Mouse (Mus musculus): ENCODE results near the gene Igf1r. TPM values are rescaled to one million over a fixed set of nuclear protein-coding genes. Genes with fewer than 3 reads are reported as not detected.

Igf1r gene
- polyA plus RNA-seq, 1 experiment from 2014 or later: 21.0 TPM

- no peak overlapping the region for H3K27ac ChIP-seq
- H3K4me2 ChIP-seq (replicated peaks): no peak overlapping the region
- H3K36me3 ChIP-seq (replicated peaks; ENCODE audit: control insufficient read depth, insufficient read depth): no peaks in the 10 kb centered on the region
- H3K27me3 ChIP-seq (ENCODE audit: control insufficient read depth, insufficient read depth, low read length): no peaks in the 10 kb centered on the region
- peaks cover 8% of the 10 kb centered on the region; the same call in 1 of the 2 replicates for H3K4me1 ChIP-seq (replicated peaks; ENCODE audit: control insufficient read depth, insufficient read depth, low read length)
- no peak overlapping the region for H3K4me3 ChIP-seq (replicated peaks; ENCODE audit: low read length)
- peak; percentile 59; the same call in 1 of the 2 replicates for ATAC-seq (ENCODE audit: low FRiP score)
- no peaks in the 10 kb centered on the region for H3K9me3 ChIP-seq (ENCODE audit: control insufficient read depth, low read length)
- WGBS: 32% methylated on average over 7 of the region's 7 CpGs
- H3K9ac ChIP-seq: no peak overlapping the region
- peak; percentile 72 for DNase-seq (ENCODE audit: low spot score)
Measured at GRCm38 (mm10) chr7:68070626-68071025, 118.0 kb downstream of the Igf1r start.

- Histone ChIP-seq H3K36me3 (replicated peaks; ENCODE audit: control insufficient read depth, insufficient read depth) (no peaks in the 10 kb centered on the region), H3K9me3 (ENCODE audit: control insufficient read depth, low read length) (no peaks in the 10 kb centered on the region), H3K27me3 (ENCODE audit: control insufficient read depth, insufficient read depth, low read length) (no peaks in the 10 kb centered on the region), H3K4me2 (replicated peaks) (no peak overlapping the region), H3K4me1 (replicated peaks; ENCODE audit: control insufficient read depth, insufficient read depth, low read length) (peaks cover 8% of the 10 kb centered on the region; the same call in 1 of the 2 replicates), H3K27ac (no peak overlapping the region), H3K9ac (no peak overlapping the region), H3K4me3 (replicated peaks; ENCODE audit: low read length) (no peak overlapping the region)
- WGBS: 92% methylated on average over 3 of the region's 3 CpGs
- DNase-seq (ENCODE audit: low spot score) (no peak), ATAC-seq (ENCODE audit: low FRiP score) (no peak)
Measured at GRCm38 (mm10) chr7:68071050-68071449, 118.4 kb downstream of the Igf1r start.

GRCm38 (mm10) chr7:68071749-68072148, 119.1 kb downstream of the Igf1r start:
- Histone ChIP-seq H3K27me3 (ENCODE audit: control insufficient read depth, insufficient read depth, low read length) (no peaks in the 10 kb centered on the region), H3K9me3 (ENCODE audit: control insufficient read depth, low read length) (no peaks in the 10 kb centered on the region), H3K4me3 (replicated peaks; ENCODE audit: low read length) (no peak overlapping the region), H3K36me3 (replicated peaks; ENCODE audit: control insufficient read depth, insufficient read depth) (no peaks in the 10 kb centered on the region), H3K9ac (no peak overlapping the region), H3K4me2 (replicated peaks) (no peak overlapping the region), H3K27ac (no peak overlapping the region), H3K4me1 (replicated peaks; ENCODE audit: control insufficient read depth, insufficient read depth, low read length) (peaks cover 8% of the 10 kb centered on the region; the same call in 1 of the 2 replicates)
- no peak for DNase-seq (ENCODE audit: low spot score)
- ATAC-seq (ENCODE audit: low FRiP score): no peak
- 89% methylated on average over 11 of the region's 11 CpGs for WGBS

- Histone ChIP-seq H3K27me3 (ENCODE audit: control insufficient read depth, insufficient read depth, low read length) (no peaks in the 10 kb centered on the region), H3K9ac (no peak overlapping the region), H3K27ac (no peak overlapping the region), H3K36me3 (replicated peaks; ENCODE audit: control insufficient read depth, insufficient read depth) (no peaks in the 10 kb centered on the region), H3K4me3 (replicated peaks; ENCODE audit: low read length) (no peak overlapping the region), H3K9me3 (ENCODE audit: control insufficient read depth, low read length) (no peaks in the 10 kb centered on the region), H3K4me1 (replicated peaks; ENCODE audit: control insufficient read depth, insufficient read depth, low read length) (peaks cover 8% of the 10 kb centered on the region; the same call in 1 of the 2 replicates), H3K4me2 (replicated peaks) (no peak overlapping the region)
- DNase-seq (ENCODE audit: low spot score): no peak
- no peak for ATAC-seq (ENCODE audit: low FRiP score)
- 80% methylated on average over 14 of the region's 14 CpGs for WGBS
Measured at GRCm38 (mm10) chr7:68072524-68073459, 120.2 kb downstream of the Igf1r start.

- no peaks in the 10 kb centered on the region for H3K9me3 ChIP-seq (ENCODE audit: control insufficient read depth, low read length)
- H3K27ac ChIP-seq: no peak overlapping the region
- WGBS: 49% methylated on average over 8 of the region's 8 CpGs
- ATAC-seq (ENCODE audit: low FRiP score) (no peak), DNase-seq (ENCODE audit: low spot score) (no peak)
- no peak overlapping the region for H3K9ac ChIP-seq
- H3K4me2 ChIP-seq (replicated peaks): no peak overlapping the region
- H3K4me3 ChIP-seq (replicated peaks; ENCODE audit: low read length): no peak overlapping the region
- H3K36me3 ChIP-seq (replicated peaks; ENCODE audit: control insufficient read depth, insufficient read depth): no peaks in the 10 kb centered on the region
- H3K27me3 ChIP-seq (ENCODE audit: control insufficient read depth, insufficient read depth, low read length): no peaks in the 10 kb centered on the region
- H3K4me1 ChIP-seq (replicated peaks; ENCODE audit: control insufficient read depth, insufficient read depth, low read length): peaks cover 8% of the 10 kb centered on the region; the same call in 1 of the 2 replicates
Measured at GRCm38 (mm10) chr7:68073460-68073806, 120.8 kb downstream of the Igf1r start.

- no peak for ATAC-seq (ENCODE audit: low FRiP score)
- DNase-seq (ENCODE audit: low spot score): no peak
- no peak overlapping the region for H3K4me3 ChIP-seq (replicated peaks; ENCODE audit: low read length)
- 82% methylated on average over 11 of the region's 11 CpGs for WGBS
- no peaks in the 10 kb centered on the region for H3K36me3 ChIP-seq (replicated peaks; ENCODE audit: control insufficient read depth, insufficient read depth)
- no peaks in the 10 kb centered on the region for H3K9me3 ChIP-seq (ENCODE audit: control insufficient read depth, low read length)
- H3K4me1 ChIP-seq (replicated peaks; ENCODE audit: control insufficient read depth, insufficient read depth, low read length): peaks cover 8% of the 10 kb centered on the region; the same call in 1 of the 2 replicates
- H3K9ac ChIP-seq: no peak overlapping the region
- H3K27ac ChIP-seq: no peak overlapping the region
- no peaks in the 10 kb centered on the region for H3K27me3 ChIP-seq (ENCODE audit: control insufficient read depth, insufficient read depth, low read length)
- H3K4me2 ChIP-seq (replicated peaks): no peak overlapping the region
Measured at GRCm38 (mm10) chr7:68074748-68075147, 122.1 kb downstream of the Igf1r start.

- Histone ChIP-seq H3K27me3 (ENCODE audit: control insufficient read depth, insufficient read depth, low read length) (no peaks in the 10 kb centered on the region), H3K4me1 (replicated peaks; ENCODE audit: control insufficient read depth, insufficient read depth, low read length) (peaks cover 8% of the 10 kb centered on the region; the same call in 1 of the 2 replicates), H3K4me2 (replicated peaks) (no peak overlapping the region), H3K27ac (no peak overlapping the region), H3K4me3 (replicated peaks; ENCODE audit: low read length) (no peak overlapping the region), H3K9ac (no peak overlapping the region), H3K9me3 (ENCODE audit: control insufficient read depth, low read length) (no peaks in the 10 kb centered on the region), H3K36me3 (replicated peaks; ENCODE audit: control insufficient read depth, insufficient read depth) (no peaks in the 10 kb centered on the region)
- 74% methylated on average over 3 of the region's 3 CpGs for WGBS
- ATAC-seq (ENCODE audit: low FRiP score): no peak
- DNase-seq (ENCODE audit: low spot score): no peak
Measured at GRCm38 (mm10) chr7:68075401-68075800, 122.8 kb downstream of the Igf1r start.

- Histone ChIP-seq H3K9me3 (ENCODE audit: control insufficient read depth, low read length) (no peaks in the 10 kb centered on the region), H3K4me3 (replicated peaks; ENCODE audit: low read length) (no peak overlapping the region), H3K27ac (no peak overlapping the region), H3K27me3 (ENCODE audit: control insufficient read depth, insufficient read depth, low read length) (no peaks in the 10 kb centered on the region), H3K4me1 (replicated peaks; ENCODE audit: control insufficient read depth, insufficient read depth, low read length) (peaks cover 12% of the 10 kb centered on the region), H3K9ac (no peak overlapping the region), H3K36me3 (replicated peaks; ENCODE audit: control insufficient read depth, insufficient read depth) (no peaks in the 10 kb centered on the region), H3K4me2 (replicated peaks) (no peak overlapping the region)
- no peak for ATAC-seq (ENCODE audit: low FRiP score)
- DNase-seq (ENCODE audit: low spot score): no peak
- WGBS: 47% methylated on average over 11 of the region's 11 CpGs
Measured at GRCm38 (mm10) chr7:68080122-68080845, 127.7 kb downstream of the Igf1r start.

- Histone ChIP-seq H3K9me3 (ENCODE audit: control insufficient read depth, low read length) (no peaks in the 10 kb centered on the region), H3K27ac (peak overlapping the region; percentile 86), H3K4me3 (replicated peaks; ENCODE audit: low read length) (no peak overlapping the region), H3K4me1 (replicated peaks; ENCODE audit: control insufficient read depth, insufficient read depth, low read length) (peaks cover 37% of the 10 kb centered on the region), H3K36me3 (replicated peaks; ENCODE audit: control insufficient read depth, insufficient read depth) (no peaks in the 10 kb centered on the region), H3K4me2 (replicated peaks) (peak overlapping the region; percentile 27), H3K9ac (peak overlapping the region; percentile 47), H3K27me3 (ENCODE audit: control insufficient read depth, insufficient read depth, low read length) (no peaks in the 10 kb centered on the region)
- peak; percentile 66 for DNase-seq (ENCODE audit: low spot score)
- peak; percentile 85 for ATAC-seq (ENCODE audit: low FRiP score)
- WGBS: under 1% methylated on average over 12 of the region's 12 CpGs
Measured at GRCm38 (mm10) chr7:68085338-68085737, 132.7 kb downstream of the Igf1r start.
